In the genomic region with DNA sequence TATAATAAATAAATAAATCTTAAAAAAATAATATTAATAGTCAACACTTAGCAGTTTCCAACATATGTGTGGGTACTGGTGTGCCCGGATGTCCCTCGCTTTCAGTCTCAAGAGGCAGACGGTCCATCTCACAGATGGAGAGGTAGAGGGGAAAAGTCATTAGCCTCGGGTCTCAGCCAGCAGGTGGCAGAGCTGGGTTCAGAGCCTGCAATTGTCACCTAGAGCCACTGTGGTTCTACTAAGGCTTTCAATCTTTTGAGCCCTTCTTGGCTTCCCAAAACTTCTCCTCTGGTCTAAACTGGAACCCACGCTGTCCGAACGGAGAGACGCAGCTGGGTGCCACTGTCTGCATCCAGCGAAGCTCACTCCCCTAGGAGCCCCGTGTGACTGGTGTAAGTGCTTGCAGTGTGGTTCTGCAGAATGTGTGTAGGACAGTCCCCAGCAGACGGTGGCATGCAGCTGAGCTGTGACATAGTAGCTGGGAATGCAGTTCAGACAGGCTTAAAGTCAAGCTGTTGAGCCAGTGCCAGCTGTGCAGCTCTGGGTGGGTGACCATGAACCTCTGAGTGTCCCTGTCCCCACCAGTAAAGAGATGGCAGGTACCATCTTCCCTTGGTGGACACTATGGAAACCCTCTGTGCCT, we compare ENCODE assay signal across 8 mouse cellular contexts. TPM values are rescaled to one million over a fixed set of nuclear protein-coding genes. Genes with fewer than 3 reads are reported as not detected.
DNase-seq lines count a peak whose midpoint lies in the region; ATAC-seq and TF ChIP-seq lines count a peak whose summit lies in the region.

No protein-coding gene starts in this region.

- H3K27me3 ChIP-seq in kidney, postnatal 0 days (ENCODE audit: insufficient read depth, low read length), result 0 out of 2 replicates have a peak, but pooled peaks cover 3% of the 10 kb centered on the region
- H3K27me3 ChIP-seq in kidney, embryonic 15.5 days, result peaks cover 6% of the 10 kb centered on the region; the same call in 1 of the 2 replicates
- H3K27me3 ChIP-seq in CH12.LX (replicated peaks), result peaks cover 60% of the 10 kb centered on the region
- peaks cover 7% of the 10 kb centered on the region; the same call in 1 of the 2 replicates for H3K27me3 ChIP-seq in hindbrain, embryonic 10.5 days (ENCODE audit: insufficient read depth, poor library complexity, severe bottlenecking)
- no peaks in the 10 kb centered on the region for H3K27me3 ChIP-seq in midbrain, embryonic 16.5 days (ENCODE audit: control insufficient read depth, insufficient read depth, low read depth, low read length)

- no peak for ATAC-seq in kidney, postnatal 0 days (replicated peaks; ENCODE audit: low FRiP score, low read depth)
- ATAC-seq in kidney, embryonic 15.5 days (replicated peaks; ENCODE audit: low FRiP score), result no peak
- ATAC-seq in midbrain, embryonic 16.5 days, result peak; percentile 59; the same call in 1 of the 2 replicates

- peak; percentile 58 for TF ChIP-seq CTCF in kidney, postnatal 0 days (IDR thresholded peaks at IDR 0.05; ENCODE audit: low read depth)
- peak in 1 of 2 experiments; percentile 78; a peak in 3 of 4 replicates for TF ChIP-seq CTCF in CH12.LX (conservative IDR thresholded peaks at IDR 0.05 in 1 of 2, IDR thresholded peaks at IDR 0.05 in 1 of 2; ENCODE audit: low read depth in 2 of 2, low read length in 2 of 2)

- no peak overlapping the region for H3K9ac ChIP-seq in kidney, postnatal 0 days (ENCODE audit: low read depth, low read length)
- H3K9ac ChIP-seq in kidney, embryonic 15.5 days, result no peak overlapping the region
- no peak overlapping the region for H3K9ac ChIP-seq in CH12.LX (ENCODE audit: insufficient read depth, low read depth)
- no peak overlapping the region for H3K9ac ChIP-seq in midbrain, embryonic 16.5 days (ENCODE audit: low read depth, low read length)

- no peaks in the 10 kb centered on the region for H3K9me3 ChIP-seq in kidney, postnatal 0 days (replicated peaks; ENCODE audit: low read length)
- H3K9me3 ChIP-seq in kidney, embryonic 15.5 days (replicated peaks), result no peaks in the 10 kb centered on the region
- H3K9me3 ChIP-seq in CH12.LX (replicated peaks; ENCODE audit: low read length), result no peaks in the 10 kb centered on the region
- no peaks in the 10 kb centered on the region for H3K9me3 ChIP-seq in hindbrain, embryonic 10.5 days
- no peaks in the 10 kb centered on the region for H3K9me3 ChIP-seq in midbrain, embryonic 16.5 days (replicated peaks; ENCODE audit: control insufficient read depth, low read length, poor library complexity, severe bottlenecking)

- no peaks in the 10 kb centered on the region for H3K79me2 ChIP-seq in CH12.LX (replicated peaks; ENCODE audit: control insufficient read depth, extremely low read depth, insufficient read depth, poor library complexity, severe bottlenecking)

- H3K4me2 ChIP-seq in kidney, postnatal 0 days (ENCODE audit: low read length), result no peak overlapping the region
- no peak overlapping the region for H3K4me2 ChIP-seq in kidney, embryonic 15.5 days
- H3K4me2 ChIP-seq in CH12.LX (ENCODE audit: insufficient read depth, low read depth, poor library complexity, severe bottlenecking), result no peak overlapping the region
- H3K4me2 ChIP-seq in midbrain, embryonic 16.5 days (ENCODE audit: low read length), result no peak overlapping the region

- H3K27ac ChIP-seq in kidney, postnatal 0 days, result no peak overlapping the region
- no peak overlapping the region for H3K27ac ChIP-seq in kidney, embryonic 15.5 days
- no peak overlapping the region for H3K27ac ChIP-seq in CH12.LX (ENCODE audit: insufficient read depth, low read depth)
- no peak overlapping the region for H3K27ac ChIP-seq in hindbrain, embryonic 10.5 days
- no peak overlapping the region for H3K27ac ChIP-seq in midbrain, embryonic 16.5 days (ENCODE audit: low read length)

- dilution Hi-C loops in CH12.LX (cut with MboI; ENCODE audit: extremely low pct_ligation_motif_present, extremely low pct_unique_long_range_greater_than_20kb, low sequenced_read_pairs), result no loop called here

- no peaks in the 10 kb centered on the region for H3K36me3 ChIP-seq in kidney, postnatal 0 days (ENCODE audit: insufficient read depth, low read length)
- H3K36me3 ChIP-seq in kidney, embryonic 15.5 days, result no peaks in the 10 kb centered on the region
- H3K36me3 ChIP-seq in CH12.LX (replicated peaks in 1 of 2; ENCODE audit: control insufficient read depth in 1 of 2, insufficient read depth in 1 of 2, low read length in 1 of 2), result no peaks in the 10 kb centered on the region
- H3K36me3 ChIP-seq in hindbrain, embryonic 10.5 days, result no peaks in the 10 kb centered on the region
- no peaks in the 10 kb centered on the region for H3K36me3 ChIP-seq in midbrain, embryonic 16.5 days (ENCODE audit: control insufficient read depth, insufficient read depth, low read length)

- H3K4me1 ChIP-seq in kidney, postnatal 0 days (replicated peaks; ENCODE audit: insufficient read depth, low read length), result no peaks in the 10 kb centered on the region
- H3K4me1 ChIP-seq in kidney, embryonic 15.5 days, result no peaks in the 10 kb centered on the region
- H3K4me1 ChIP-seq in CH12.LX (ENCODE audit: control insufficient read depth in 1 of 2, insufficient read depth in 2 of 2), result no peaks in the 10 kb centered on the region
- peaks cover 22% of the 10 kb centered on the region for H3K4me1 ChIP-seq in hindbrain, embryonic 10.5 days (replicated peaks)
- peaks cover 11% of the 10 kb centered on the region for H3K4me1 ChIP-seq in midbrain, embryonic 16.5 days (ENCODE audit: control insufficient read depth, insufficient read depth, low read length)

- H3K4me3 ChIP-seq in kidney, postnatal 0 days (replicated peaks; ENCODE audit: low read depth, low read length), result no peak overlapping the region
- H3K4me3 ChIP-seq in kidney, embryonic 15.5 days (replicated peaks), result no peak overlapping the region
- no peak overlapping the region for H3K4me3 ChIP-seq in CH12.LX (replicated peaks in 1 of 3; ENCODE audit: low read depth in 2 of 3, low read length in 2 of 3, poor library complexity in 1 of 3)
- peak overlapping the region; percentile 35; the same call in 1 of the 2 replicates for H3K4me3 ChIP-seq in hindbrain, embryonic 10.5 days
- H3K4me3 ChIP-seq in midbrain, embryonic 16.5 days (ENCODE audit: low read depth, low read length), result no peak overlapping the region

- no peak for TF ChIP-seq POLR2A in CH12.LX (IDR thresholded peaks at IDR 0.05; ENCODE audit: low read depth, low read length)

- TF ChIP-seq EP300 in CH12.LX (IDR thresholded peaks at IDR 0.05; ENCODE audit: low read length), result no peak

- in situ Hi-C loops in CH12.LX (cut with MboI; ENCODE audit: low pct_ligation_motif_present, low pct_unique_long_range_greater_than_20kb, low sequenced_read_pairs), result loop anchor here (25.0 kb wide), 1 partner anchor 103 kb away; no protein-coding TSS in a partner anchor

- peak; percentile 51 for TF ChIP-seq RAD21 in CH12.LX (IDR thresholded peaks at IDR 0.05; ENCODE audit: low read depth, low read length)

- no peak for DNase-seq in kidney, postnatal 0 days (ENCODE audit: low spot score)
- peak; percentile 35 for DNase-seq in CH12.LX (ENCODE audit: extremely low read depth)
- peak; percentile 53 for DNase-seq in cerebellum, adult 11 months
- peak; percentile 9 for DNase-seq in hindbrain, embryonic 10.5 days (ENCODE audit: low spot score)
- no peak for DNase-seq in urinary bladder, adult 2 months (ENCODE audit: low spot score)
- no peak for DNase-seq in natural killer cell, adult 2 months (ENCODE audit: low spot score in 2 of 2)

- WGBS in kidney, postnatal 0 days, result 64% methylated on average over 11 of the region's 11 CpGs
- 71% methylated on average over 11 of the region's 11 CpGs for WGBS in kidney, embryonic 15.5 days
- 69% methylated on average over 11 of the region's 11 CpGs for WGBS in hindbrain, embryonic 10.5 days
- WGBS in midbrain, embryonic 16.5 days, result 58% methylated on average over 11 of the region's 11 CpGs

TF ChIP-seq in CH12.LX, 34 proteins besides CTCF, POLR2A, EP300 and RAD21:
- TF ChIP-seq SMC3 (IDR thresholded peaks at IDR 0.05; ENCODE audit: low read depth, low read length), result peak; percentile 88
- no peak for TF ChIP-seq MXI1 (IDR thresholded peaks at IDR 0.05; ENCODE audit: low read depth, low read length)
- TF ChIP-seq JUND (conservative IDR thresholded peaks at IDR 0.05; ENCODE audit: low read depth, low read length), result no peak

RNA-seq across cellular contexts. Expression of a gene that starts 29.2 kb away (rescaled TPM):
- polyA plus RNA-seq in kidney, postnatal 0 days (2015; fragmentation: Nextera tagmentation; extraction: Ambion mirVana), result 61.1 and 65.6 TPM in 2 replicates
- polyA plus RNA-seq in kidney, embryonic 15.5 days (2015; fragmentation: Nextera tagmentation; extraction: Ambion mirVana), result 60.5 and 70.0 TPM in 2 replicates
- total RNA-seq in CH12.LX (2012; rRNA removed) (9.6 and 12.4 TPM in 2 replicates), CH12.LX (2014; rRNA removed) (11.6 and 12.7 TPM in 2 replicates)
- 34.1 and 38.5 TPM in 2 replicates for polyA plus RNA-seq in CH12.LX (2012; ENCODE audit: insufficient read length, low read depth)
- 133 and 197 TPM in 2 replicates for polyA plus RNA-seq in hindbrain, embryonic 10.5 days (2016; fragmentation: Nextera tagmentation; extraction: Ambion mirVana)
- 270 and 271 TPM in 2 replicates for polyA plus RNA-seq in midbrain, embryonic 16.5 days (2015; fragmentation: Nextera tagmentation; extraction: Ambion mirVana)
- 67.0 and 95.5 TPM in 2 replicates for polyA plus RNA-seq in urinary bladder, adult 2 months (2012; rRNA removed)

RNA-seq across cellular contexts. Expression of a gene that starts 36.9 kb away (rescaled TPM):
- 30.0 and 32.7 TPM in 2 replicates for polyA plus RNA-seq in kidney, postnatal 0 days (2015; fragmentation: Nextera tagmentation; extraction: Ambion mirVana)
- polyA plus RNA-seq in kidney, embryonic 15.5 days (2015; fragmentation: Nextera tagmentation; extraction: Ambion mirVana), result 37.5 and 38.0 TPM in 2 replicates
- 18.4 and 21.6 TPM in 2 replicates for total RNA-seq in CH12.LX (2012; rRNA removed)
- total RNA-seq in CH12.LX (2014; rRNA removed), result 23.1 and 23.8 TPM in 2 replicates
- polyA plus RNA-seq in CH12.LX (2012; ENCODE audit: insufficient read length, low read depth), result 22.3 and 26.1 TPM in 2 replicates
- 45.9 and 50.2 TPM in 2 replicates for polyA plus RNA-seq in hindbrain, embryonic 10.5 days (2016; fragmentation: Nextera tagmentation; extraction: Ambion mirVana)
- polyA plus RNA-seq in midbrain, embryonic 16.5 days (2015; fragmentation: Nextera tagmentation; extraction: Ambion mirVana), result 46.7 and 48.2 TPM in 2 replicates
- polyA plus RNA-seq in urinary bladder, adult 2 months (2012; rRNA removed), result 18.6 and 20.4 TPM in 2 replicates

Comparison
In these comparisons a context has a peak if more than half of its experiments do, and no peak if none do; other contexts are left out.
1. DNase-seq: peak in CH12.LX (single experiment), cerebellum, adult 11 months (single experiment) and hindbrain, embryonic 10.5 days (single experiment); none in kidney, postnatal 0 days (single experiment), urinary bladder, adult 2 months (single experiment) and natural killer cell, adult 2 months (0 of 2).